15 mouse cellular contexts compared by ENCODE assay signal in the genomic region with DNA sequence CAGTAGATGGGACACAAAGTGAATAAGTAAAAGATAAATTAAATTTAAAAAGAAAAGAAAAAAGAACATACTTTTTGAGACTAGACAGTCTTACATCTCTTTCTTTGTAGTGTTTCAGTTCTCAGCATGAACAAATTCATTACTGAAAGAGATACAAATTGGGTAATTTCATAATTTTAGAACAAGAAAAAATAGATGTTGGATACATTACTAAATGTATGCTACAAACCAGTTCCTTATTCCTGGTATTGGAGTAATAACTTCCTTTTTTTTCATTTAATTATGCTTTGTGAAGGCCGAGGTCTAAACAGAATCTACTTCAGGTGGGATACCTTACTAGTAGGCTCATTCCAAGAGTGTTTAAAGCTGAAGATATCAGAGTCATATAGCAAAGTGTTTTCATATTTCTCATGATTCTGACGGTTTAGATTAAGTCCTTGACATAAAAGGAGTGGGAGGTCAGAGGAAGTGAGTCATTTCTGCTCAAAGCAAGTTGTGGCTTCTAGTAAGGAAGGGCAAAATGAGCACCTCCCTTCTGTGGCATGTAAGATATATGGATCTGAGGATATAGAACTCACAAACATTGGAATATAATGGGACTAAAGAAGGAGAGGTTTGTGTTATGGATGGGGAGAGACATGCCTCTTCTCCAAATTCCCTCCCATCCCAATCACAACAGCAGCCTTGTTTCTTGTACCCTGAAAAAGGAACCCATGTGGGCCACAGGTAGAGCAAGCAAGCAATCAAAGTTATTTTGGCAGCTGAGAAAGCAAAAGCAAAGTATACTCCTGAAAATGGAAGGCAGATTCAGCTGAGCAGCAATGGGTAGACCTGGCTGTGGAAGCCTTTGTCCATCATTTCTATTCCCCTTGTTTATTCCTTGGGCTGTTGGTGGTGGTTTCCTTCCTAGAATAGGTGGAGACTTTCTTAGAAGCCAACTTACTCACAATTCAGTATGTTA. TPM values are rescaled to one million over a fixed set of nuclear protein-coding genes. Genes with fewer than 3 reads are reported as not detected.
DNase-seq lines count a peak whose midpoint lies in the region; ATAC-seq and TF ChIP-seq lines count a peak whose summit lies in the region.
"Had no signal": no experiment of that assay in that cellular context is flagged by ENCODE, and none has a peak within 500 bp of the region (broad histone marks: within the 10 kb centered on the region; RNA-seq: fewer than 3 reads in every experiment).

No protein-coding gene starts in this region.

- no peak for TF ChIP-seq CTCF in bone marrow, adult 2 months (IDR thresholded peaks at IDR 0.05; ENCODE audit: control insufficient read depth, insufficient read depth, low read length)

- peak overlapping the region; percentile 59; the same call in 1 of the 2 replicates for H3K27ac ChIP-seq in bone marrow, adult 2 months (ENCODE audit: control insufficient read depth, insufficient read depth, low read depth, low read length, poor library complexity)
- H3K27ac ChIP-seq: embryonic facial prominence, embryonic 10.5 days; forebrain, embryonic 12.5 days; limb, embryonic 12.5 days; neural tube, embryonic 12.5 days had no signal

- peak; percentile 86 for ATAC-seq in megakaryocyte progenitor cell, adult 5-6 weeks (replicated peaks; ENCODE audit: poor library complexity)
- ATAC-seq: intestine, embryonic 16.5 days had no signal

- H3K4me3 ChIP-seq in bone marrow, adult 2 months (replicated peaks; ENCODE audit: control insufficient read depth, low read depth, low read length), result no peak overlapping the region
- H3K4me3 ChIP-seq: embryonic facial prominence, embryonic 10.5 days; forebrain, embryonic 12.5 days; limb, embryonic 12.5 days; neural tube, embryonic 12.5 days had no signal

- H3K4me1 ChIP-seq in bone marrow, adult 2 months (ENCODE audit: control insufficient read depth, insufficient read depth, low read length), result no peaks in the 10 kb centered on the region; the same call in 1 of the 2 replicates
- H3K4me1 ChIP-seq: embryonic facial prominence, embryonic 10.5 days; forebrain, embryonic 12.5 days; limb, embryonic 12.5 days; neural tube, embryonic 12.5 days had no signal

- DNase-seq in kidney, adult 9 months, result peak; percentile 3
- no peak for DNase-seq in kidney, adult 11 months
- DNase-seq in A20 (ENCODE audit: low read depth, low spot score), result peak; percentile 11
- DNase-seq in embryo, embryonic 11 days, result no peak
- no peak for DNase-seq in left cerebral cortex, adult 11 months (ENCODE audit: low spot score)
- DNase-seq in layer of hippocampus, adult 9-11 months, result no peak
- DNase-seq: gastrocnemius, postnatal 25 days had no signal

- 0% methylated on average over 2 of the region's 2 CpGs for WGBS in bone marrow, adult 2 months

- TF ChIP-seq POLR2A in bone marrow, adult 2 months (IDR thresholded peaks at IDR 0.05; ENCODE audit: borderline replicate concordance, control insufficient read depth, low read depth, low read length), result no peak

RNA-seq across cellular contexts. Expression of gene Ccr2, which starts 33.4 kb away (rescaled TPM):
- 10.1 and 21.5 TPM in 2 replicates for polyA plus RNA-seq in bone marrow, adult 2 months (2011; ENCODE audit: insufficient read depth, insufficient read length, low replicate concordance, missing spikeins)
- 75.3 and 101 TPM in 2 replicates for total RNA-seq in megakaryocyte progenitor cell, adult 5-6 weeks (2015)
- total RNA-seq in megakaryocyte progenitor cell, adult 5-6 weeks (2017), result 102 and 119 TPM in 2 replicates

RNA-seq across cellular contexts. Expression of gene Ccr3, which starts 46.6 kb away (rescaled TPM):
- polyA plus RNA-seq in bone marrow, adult 2 months (2011; ENCODE audit: insufficient read depth, insufficient read length, low replicate concordance, missing spikeins), result 4.4 and 10.1 TPM in 2 replicates
- 0.42 and 0.49 TPM in 2 replicates for total RNA-seq in megakaryocyte progenitor cell, adult 5-6 weeks (2015)
- 0.42 and 0.57 TPM in 2 replicates for total RNA-seq in megakaryocyte progenitor cell, adult 5-6 weeks (2017)
- total RNA-seq: gastrocnemius, postnatal 25 days; layer of hippocampus, adult 8-10 months had no signal
- polyA plus RNA-seq: embryonic facial prominence, embryonic 10.5 days; forebrain, embryonic 12.5 days; limb, embryonic 12.5 days; neural tube, embryonic 12.5 days had no signal

RNA-seq across cellular contexts. Expression of gene Ccr5, which starts 53.0 kb away (rescaled TPM):
- polyA plus RNA-seq in bone marrow, adult 2 months (2011; ENCODE audit: insufficient read depth, insufficient read length, low replicate concordance, missing spikeins), result 0.77 TPM in 1 of 2 replicates, not detected in the other
- 0.39 and 3.8 TPM in 2 replicates for total RNA-seq in megakaryocyte progenitor cell, adult 5-6 weeks (2015)
- 0.54 and 0.87 TPM in 2 replicates for total RNA-seq in megakaryocyte progenitor cell, adult 5-6 weeks (2017)

Comparison
In these comparisons a context has a peak if more than half of its experiments do, and no peak if none do; other contexts are left out.
1. DNase-seq: peak in kidney, adult 9 months (single experiment) and A20 (single experiment); none in kidney, adult 11 months (single experiment), embryo, embryonic 11 days (single experiment), left cerebral cortex, adult 11 months (single experiment) and layer of hippocampus, adult 9-11 months (single experiment).